Mouse (Mus musculus): ENCODE results near the gene Mpg. TPM values are rescaled to one million over a fixed set of nuclear protein-coding genes. Genes with fewer than 3 reads are reported as not detected.

Mpg gene
- total RNA-seq, 2 experiments from 2014 or later = 20.0 to 20.8 TPM

GRCm38 (mm10) chr11:32280646-32281045, 54.3 kb downstream of the Mpg start:
- no peak for DNase-seq (ENCODE audit: low spot score in 2 of 2)

DNA sequence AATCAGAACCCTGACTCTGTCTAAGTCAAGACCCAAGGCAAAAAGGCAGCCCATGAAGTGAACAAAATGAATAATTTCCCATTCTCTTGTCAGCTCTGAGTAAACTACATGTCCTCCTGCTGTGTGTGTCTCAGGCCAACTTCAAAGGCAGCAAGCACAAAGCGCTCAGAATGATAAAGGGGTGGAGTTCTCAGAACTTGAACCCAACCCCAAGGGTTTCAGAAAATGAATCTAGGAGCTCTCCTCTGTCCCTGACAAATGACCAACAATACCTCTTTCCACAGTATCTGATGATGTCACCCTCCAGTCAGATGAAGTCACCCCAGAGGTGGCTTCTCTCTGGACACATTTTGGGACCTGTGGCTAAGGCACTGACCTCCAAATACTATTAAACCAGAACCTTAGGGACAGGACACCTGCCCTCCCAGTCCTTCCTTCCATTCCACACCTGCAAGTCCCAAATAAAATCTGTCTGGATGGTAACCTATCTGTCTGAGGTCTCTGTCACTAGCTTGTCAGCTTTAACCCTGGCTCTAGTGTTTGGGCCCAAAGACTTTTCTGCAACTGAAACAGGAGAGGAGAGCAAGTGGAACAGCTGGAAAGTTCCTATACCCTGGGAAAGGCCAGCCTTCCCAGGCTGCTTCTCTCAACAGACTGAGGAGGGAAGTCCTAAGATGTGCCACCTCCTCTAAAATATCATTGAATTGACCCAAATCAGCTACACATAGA, 55.3 kb downstream of the Mpg start:
- no peak for DNase-seq (ENCODE audit: low spot score in 2 of 2)
- intact Hi-C loops (cut with DNase I) = no loop called here

More at GRCm38 (mm10) chr11:32280646-32281045, 54.3 kb downstream of the Mpg start:
- intact Hi-C loops (cut with DNase I) = no loop called here

Other genes starting within 250 kb of the Mpg start
- gene Nsg2, start 226.0 kb upstream of the Mpg start, total RNA-seq (2021) = 100 to 1,000 TPM; 662 to 666 TPM
- not detected for gene Il9r, start 26.2 kb upstream of the Mpg start, total RNA-seq (2021)
- gene Snrnp25, start 21.1 kb upstream of the Mpg start, total RNA-seq (2021) = 10 to 100 TPM; 23.7 to 23.9 TPM
- gene Rhbdf1, start 4.2 kb upstream of the Mpg start, total RNA-seq (2021) = 10 to 100 TPM; 13.5 to 15.7 TPM
- gene Nprl3, start 41.2 kb downstream of the Mpg start, total RNA-seq (2021) = 10 to 100 TPM; 42.5 to 50.0 TPM
- gene Hba-x, start 49.9 kb downstream of the Mpg start, total RNA-seq (2021) = not detected
- 100 to 1,000 TPM; 501 to 528 TPM for gene Hba-a1, start 57.0 kb downstream of the Mpg start, total RNA-seq (2021)
- gene Hbq1b, start 60.5 kb downstream of the Mpg start, total RNA-seq (2021) = under 1 TPM in 1 of 2 experiments, not detected in 1; 0.73 TPM
- 100 to 1,000 TPM; 427 to 477 TPM for gene Hba-a2, start 70.0 kb downstream of the Mpg start, total RNA-seq (2021)
- gene Hbq1a, start 73.6 kb downstream of the Mpg start, total RNA-seq (2021) = 1 to 10 TPM in 1 of 2 experiments, not detected in 1; 1.4 TPM
- 10 to 100 TPM; 12.4 to 15.3 TPM for gene Sh3pxd2b, start 121.3 kb downstream of the Mpg start, total RNA-seq (2021)
- gene Ubtd2, start 228.9 kb downstream of the Mpg start, total RNA-seq (2021) = 10 to 100 TPM; 52.9 to 65.0 TPM